Mouse (Mus musculus): ENCODE results near the gene Rhoq. TPM values are rescaled to one million over a fixed set of nuclear protein-coding genes. Genes with fewer than 3 reads are reported as not detected.

Gene Rhoq
- total RNA-seq, 2 experiments from 2014 or later: 163 to 166 TPM

DNA sequence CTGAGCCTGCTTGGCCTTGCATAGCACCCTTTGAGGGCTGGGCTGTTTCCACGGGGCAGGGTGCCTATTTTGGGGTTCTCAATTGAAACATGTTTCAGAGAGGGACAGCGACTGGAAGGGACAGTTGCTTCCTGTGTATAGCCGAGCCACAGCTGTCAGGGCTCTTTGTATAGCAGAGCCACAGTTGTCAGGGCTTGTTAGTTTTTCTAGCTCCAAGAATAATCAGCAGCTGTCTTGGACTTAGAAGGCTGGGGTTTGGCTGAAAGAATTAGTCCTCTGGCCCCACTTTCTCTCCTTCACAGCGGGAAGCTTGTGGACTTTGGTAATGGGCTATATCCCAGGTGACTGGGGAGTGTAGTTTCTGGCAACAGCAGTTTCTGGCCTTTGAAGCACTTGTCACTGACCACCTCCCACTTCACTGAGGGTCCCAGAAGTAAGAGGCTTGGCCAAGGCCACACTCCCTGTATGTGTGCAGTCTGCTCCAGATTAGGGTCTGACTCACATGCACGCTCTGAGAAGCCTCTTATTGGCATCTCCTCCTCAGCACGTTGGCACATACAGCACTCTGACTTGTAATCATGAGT, 25.8 kb downstream of the Rhoq start:
- DNase-seq (ENCODE audit: low spot score): peak; percentile 50

DNA sequence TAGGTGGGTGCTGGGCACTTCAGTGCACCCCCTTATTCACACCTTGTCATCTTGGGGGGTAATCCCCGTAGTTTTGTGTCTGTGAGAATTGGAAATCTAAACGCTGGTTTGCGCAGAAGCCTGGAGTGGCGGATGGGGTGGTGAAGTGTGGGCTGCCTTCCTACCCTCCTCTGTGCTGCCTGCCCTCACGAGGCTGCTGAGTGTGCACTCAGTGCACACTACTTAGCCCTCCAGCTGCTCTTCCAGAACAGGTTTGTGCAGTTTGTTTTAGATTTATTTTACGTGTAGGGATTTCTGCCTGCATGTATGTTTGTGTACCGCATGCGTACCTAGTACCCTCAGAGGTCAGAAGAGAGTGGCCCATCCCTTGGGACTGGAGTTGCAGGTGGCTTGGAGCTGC, 28.4 kb downstream of the Rhoq start:
- no peak for DNase-seq (ENCODE audit: low spot score)

DNA sequence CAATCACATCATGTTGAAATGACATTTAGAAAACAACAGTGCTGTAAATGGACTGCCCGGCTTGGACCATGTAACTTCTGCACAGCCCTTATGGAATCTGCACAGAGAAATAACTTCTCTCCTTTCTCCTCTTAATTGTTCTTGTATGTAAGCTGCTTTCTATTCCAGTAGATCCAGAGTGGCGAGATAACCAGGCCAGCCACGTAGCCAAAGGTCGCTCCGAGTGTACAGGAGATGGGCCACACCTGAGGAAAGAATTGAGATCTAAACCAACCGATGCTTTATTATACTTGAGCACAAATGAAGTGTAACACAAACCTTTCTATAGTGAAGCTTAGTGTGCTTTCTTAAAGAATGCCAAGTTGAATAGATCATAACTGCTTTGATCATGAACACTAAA, 34.4 kb downstream of the Rhoq start:
- no peak for DNase-seq (ENCODE audit: low spot score)

DNA sequence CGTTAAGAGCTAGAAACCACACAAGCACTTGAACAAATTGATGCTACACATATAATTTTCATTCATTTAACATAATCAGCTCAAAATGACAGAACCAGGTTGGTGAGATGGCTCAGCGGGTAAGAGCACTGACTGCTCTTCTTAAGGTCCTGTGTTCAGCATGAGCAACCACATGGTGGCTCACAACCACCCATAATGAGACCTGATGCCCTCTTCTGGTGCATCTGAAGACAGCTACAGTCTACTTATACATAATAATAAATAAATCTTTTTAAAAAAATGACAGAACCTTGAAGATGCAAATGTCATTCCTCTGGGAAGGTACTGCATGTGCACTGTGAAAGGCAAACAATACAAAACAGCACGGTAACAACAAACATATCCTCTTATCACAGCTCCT, 46.1 kb downstream of the Rhoq start:
- no peak for DNase-seq (ENCODE audit: low spot score)

DNA sequence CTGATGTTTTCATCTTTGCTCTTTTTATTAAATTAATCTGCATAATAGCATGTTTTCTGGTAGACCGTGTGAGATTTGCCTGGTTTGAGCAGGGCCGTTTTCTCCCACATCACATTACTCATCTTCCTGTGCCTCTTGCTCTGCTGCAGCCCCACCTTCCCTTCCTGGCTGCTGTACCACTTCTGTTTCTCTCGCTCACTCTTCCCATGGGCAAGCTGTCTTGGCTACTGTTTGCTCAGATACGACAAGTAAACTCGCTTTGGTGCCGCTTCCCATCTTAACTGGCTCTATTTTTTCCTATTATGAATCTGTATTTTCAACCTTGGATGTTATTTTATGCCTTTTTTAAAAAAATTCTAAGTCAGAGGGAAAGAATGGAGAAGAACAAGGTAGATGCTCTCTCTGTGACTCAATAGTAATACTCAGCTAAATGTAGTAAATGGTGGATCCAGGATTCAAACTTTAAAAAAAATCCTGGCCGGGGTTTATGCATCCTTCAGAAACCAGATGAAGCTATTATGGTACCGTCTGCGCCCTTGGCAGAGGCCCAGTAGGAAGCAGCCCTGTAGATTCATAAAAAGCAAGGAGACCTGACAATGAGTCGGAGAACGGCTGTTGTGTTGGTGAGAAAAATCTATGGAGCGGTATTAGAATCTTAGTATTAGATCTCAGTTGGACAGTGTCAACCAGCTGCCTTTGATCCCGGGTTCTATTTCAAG, 48.6 kb downstream of the Rhoq start:
- no peak for DNase-seq (ENCODE audit: low spot score)

DNA sequence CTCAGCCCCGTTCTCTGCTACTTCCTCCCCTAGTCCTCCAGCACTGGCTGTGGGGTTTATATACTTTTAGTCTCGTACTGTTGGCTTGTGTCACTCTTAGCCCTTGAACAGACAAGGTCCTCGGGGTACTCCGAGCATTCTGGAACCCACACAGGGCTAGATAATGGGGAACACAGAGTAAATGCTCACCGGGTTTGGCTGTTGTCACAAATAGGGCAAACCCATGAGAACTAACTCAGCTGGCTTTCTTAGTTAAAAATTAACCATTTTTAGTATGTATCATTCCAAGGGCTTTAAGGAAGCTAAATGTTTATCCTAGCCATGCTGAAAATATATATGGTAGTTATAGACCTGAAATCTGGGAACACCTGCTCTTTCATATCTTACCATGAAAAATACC, 56.8 kb downstream of the Rhoq start:
- no peak for DNase-seq (ENCODE audit: low spot score)

DNA sequence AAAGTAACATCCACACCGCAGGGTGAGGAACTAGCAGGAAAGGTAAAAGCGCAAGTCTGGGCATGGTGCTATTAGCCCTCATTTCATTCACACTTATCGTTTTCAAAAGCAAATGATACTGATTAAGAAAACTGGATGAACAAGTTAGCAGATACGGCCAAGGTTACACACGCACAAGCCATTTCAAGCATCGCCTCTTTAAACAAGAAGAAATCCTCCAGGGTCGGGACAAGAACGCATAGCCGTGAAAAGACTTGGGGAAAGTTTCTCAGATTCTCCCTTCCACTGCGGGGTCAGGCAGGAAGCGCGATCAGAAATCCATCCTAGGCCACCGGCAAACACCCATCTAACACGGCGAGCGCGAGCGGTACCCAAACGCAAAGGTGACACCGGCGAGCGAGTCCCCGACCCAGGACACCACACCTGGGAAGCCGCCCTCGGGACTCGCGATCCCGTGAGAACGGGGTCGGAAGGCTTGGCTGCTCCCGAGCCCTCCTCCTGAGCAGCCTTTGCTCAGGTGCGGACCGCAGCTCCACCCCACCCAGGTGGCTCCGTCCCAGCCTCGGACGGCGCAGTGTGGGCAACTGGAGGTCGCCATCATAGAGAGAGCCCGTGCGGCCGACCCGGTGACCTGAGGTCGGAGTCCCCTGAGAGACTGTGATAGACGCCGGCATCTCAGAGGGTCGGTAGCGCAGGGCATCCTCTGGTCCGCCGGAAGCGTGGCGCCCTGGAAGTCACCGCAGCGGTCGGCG, 61.8 kb downstream of the Rhoq start:
- DNase-seq (ENCODE audit: low spot score): no peak

DNA sequence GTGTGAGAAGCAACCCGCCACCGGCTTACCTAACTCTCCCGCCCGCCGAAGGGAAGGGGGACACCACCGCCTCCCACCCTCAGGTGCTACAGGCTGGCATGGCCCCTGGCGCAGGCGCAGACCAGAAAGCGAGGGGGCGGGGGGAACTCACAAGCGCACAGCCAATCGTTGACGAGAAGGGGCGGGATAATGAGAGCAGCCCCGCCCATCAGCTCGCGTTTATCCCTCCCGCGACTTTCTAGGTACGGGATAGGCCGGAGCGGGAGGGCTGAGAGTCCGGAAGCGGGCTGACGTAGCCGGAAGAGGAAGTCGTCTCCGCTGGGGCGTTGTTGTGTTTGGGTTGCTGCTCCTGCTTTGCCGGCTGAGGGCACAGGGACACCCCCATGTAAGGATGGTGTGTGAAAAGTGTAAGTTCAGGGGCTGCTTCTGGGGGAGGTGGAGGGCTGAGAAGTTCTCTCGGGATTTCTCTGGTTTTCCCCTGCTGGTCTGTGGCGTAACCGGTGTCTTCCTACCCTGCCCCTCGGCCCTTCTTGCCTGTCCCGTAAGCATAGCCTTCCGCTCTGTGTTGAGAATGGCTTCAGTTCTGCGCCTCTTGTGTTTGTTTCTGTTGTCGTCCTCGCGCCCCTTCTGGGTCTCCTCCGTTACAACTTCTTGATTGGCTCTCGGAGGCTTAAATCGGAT, 62.5 kb downstream of the Rhoq start, which contains the start of the genes Pigf and Cript:
Gene Pigf (minus strand): TSS at position 138 of the 681 bp plus-strand sequence.
Gene Cript (plus strand): TSS at position 282 of the 681 bp plus-strand sequence.
- DNase-seq (ENCODE audit: low spot score): peak; percentile 98

DNA sequence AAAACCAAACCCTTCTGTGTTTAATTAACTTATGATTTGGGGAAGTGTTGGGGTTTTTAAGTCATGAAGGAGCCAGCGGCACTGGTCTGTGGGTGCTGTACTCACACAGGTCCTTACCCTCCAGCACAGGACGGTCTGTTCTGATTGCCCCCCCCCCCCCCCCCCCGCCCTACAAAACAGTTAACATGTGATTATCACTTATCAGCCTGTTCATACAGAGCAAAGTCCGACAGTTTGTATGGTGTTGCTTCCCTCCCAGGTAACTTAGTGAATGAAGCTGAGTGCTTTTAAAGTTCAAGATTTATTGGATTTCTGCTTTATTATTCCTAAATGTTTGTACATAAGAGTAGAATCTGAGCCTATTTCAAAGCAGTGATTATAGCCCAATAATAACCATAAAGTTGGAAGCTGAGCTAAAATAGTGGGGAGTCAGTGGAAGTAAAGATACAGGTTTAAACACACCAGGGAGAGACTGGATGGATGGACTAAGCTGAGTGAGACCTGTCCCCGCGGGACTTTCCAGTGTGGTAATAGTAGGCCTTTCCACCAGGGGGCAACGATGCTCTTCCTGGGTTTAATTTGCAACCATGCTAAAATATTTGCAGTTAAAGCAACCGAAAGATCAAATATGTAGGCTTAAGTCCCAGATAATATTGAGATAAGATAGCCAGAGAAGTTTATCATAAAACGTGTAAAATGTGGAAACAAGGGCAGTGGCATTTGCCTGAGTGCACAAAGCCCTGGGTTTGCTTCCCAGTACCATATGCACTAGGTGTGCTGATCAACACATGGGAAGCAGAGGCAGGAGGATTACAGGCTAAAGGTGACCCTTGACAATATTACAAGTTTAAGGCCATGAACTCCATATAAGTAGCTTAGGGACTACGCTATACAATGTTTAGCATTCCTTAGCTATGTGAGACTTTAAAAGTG, 73.5 kb downstream of the Rhoq start:
- peak; percentile 23 for DNase-seq (ENCODE audit: low spot score)

DNA sequence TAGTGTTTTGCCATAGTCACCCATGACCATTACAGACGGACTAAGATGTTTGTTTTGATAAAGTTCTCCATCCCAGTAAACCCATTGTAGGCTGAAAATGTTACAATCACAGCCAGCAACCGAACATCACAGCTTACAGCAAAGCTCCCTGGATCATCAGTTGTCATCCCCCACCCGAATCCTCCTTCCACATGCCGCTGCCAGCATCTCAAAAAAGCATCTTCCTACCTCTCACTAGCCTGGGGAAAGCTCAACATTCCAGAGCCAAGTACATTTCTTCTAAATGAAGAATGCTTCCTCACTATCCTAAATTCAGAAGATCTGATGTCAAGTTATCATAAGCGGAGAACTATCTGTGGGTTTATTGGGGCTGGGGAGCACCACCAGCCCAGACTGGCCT, 75.6 kb downstream of the Rhoq start:
- no peak for DNase-seq (ENCODE audit: low spot score)

DNA sequence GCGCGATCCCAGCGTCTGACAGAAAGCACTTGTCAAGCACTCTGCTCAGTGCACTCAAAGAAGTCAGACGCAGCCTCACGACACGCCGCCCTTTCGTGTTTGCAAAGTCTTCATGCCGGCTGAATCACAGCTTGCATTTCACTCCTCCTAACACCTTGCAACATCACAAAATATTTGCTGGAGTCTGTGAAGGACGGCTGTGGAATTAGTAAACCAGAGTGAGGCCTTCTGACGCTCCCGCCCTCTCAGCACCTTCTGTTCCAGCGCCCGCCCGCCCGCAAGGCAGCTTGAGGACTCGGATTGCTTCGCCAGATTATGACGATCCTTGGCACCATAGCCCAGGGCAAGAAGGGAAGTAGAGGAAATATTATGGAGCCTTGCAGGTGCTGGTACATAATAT, 78.9 kb downstream of the Rhoq start:
- no peak for DNase-seq (ENCODE audit: low spot score)

DNA sequence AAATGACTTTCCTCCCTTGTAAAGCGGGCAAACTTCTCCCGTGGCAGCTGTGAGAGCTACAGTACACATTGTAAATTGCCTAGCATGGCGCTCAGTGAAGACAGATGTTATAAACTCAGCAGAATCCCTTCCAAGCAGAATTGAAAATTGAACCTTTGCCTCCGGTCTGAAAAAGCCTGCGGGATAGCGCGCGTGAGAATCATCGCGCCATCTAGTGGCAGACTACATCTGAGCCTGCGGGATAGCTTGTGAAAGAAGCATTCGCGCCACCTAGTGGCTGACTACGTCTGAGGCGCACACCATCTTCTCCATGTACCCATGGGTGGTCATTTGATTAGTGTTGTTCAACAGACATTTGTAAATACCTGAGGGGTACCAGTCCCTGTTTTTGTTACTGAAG, 81.5 kb downstream of the Rhoq start:
- DNase-seq (ENCODE audit: low spot score): peak; percentile 94

DNA sequence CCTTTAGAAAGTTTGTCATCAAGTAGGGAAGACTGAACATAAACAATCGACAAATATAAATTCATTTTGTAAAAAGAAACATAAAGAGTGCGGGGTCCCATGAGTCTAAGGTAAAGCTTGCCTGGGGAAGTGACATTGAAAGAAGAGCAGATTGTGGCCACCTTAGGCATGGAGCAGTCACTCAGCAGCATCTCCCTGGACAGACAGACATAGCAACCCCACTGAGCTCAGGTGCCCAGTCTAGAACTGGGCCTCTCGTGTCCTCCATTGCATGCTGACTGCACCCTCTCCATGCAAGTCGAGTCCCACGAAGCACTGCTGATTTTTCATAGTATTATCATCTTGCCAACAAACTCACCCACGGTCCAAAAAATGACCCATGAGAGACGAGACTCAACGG, 81.9 kb downstream of the Rhoq start:
- no peak for DNase-seq (ENCODE audit: low spot score)

Other genes starting within 250 kb of the Rhoq start
- 100 to 1,000 TPM in 1 of 2 experiments, 10 to 100 TPM in 1; 97.7 to 101 TPM for gene Epas1, start 209.4 kb upstream of the Rhoq start, total RNA-seq (2021)
- not detected for gene Tmem247, start 45.7 kb upstream of the Rhoq start, total RNA-seq (2021)
- not detected for gene Atp6v1e2, start 15.2 kb upstream of the Rhoq start, total RNA-seq (2021)
- gene Pigf, start 62.3 kb downstream of the Rhoq start, total RNA-seq (2021): 1 to 10 TPM; 1.6 to 2.7 TPM
- 10 to 100 TPM; 46.6 to 47.1 TPM for gene Cript, start 62.5 kb downstream of the Rhoq start, total RNA-seq (2021)
- gene Socs5, start 144.6 kb downstream of the Rhoq start, total RNA-seq (2021): 10 to 100 TPM; 12.6 to 16.5 TPM